Mouse (Mus musculus) 3134 (cell line): ENCODE data around the gene Myrf.

Experiments used
- DNase-seq: peaks from one replicate; pipeline ENCODE4 v3.0.0-alpha.2; 2011; ENCODE audit warnings: low spot score; ENCODE audit not compliant: insufficient read length; ENCODE audit errors: extremely low read depth

Myrf gene

DNA sequence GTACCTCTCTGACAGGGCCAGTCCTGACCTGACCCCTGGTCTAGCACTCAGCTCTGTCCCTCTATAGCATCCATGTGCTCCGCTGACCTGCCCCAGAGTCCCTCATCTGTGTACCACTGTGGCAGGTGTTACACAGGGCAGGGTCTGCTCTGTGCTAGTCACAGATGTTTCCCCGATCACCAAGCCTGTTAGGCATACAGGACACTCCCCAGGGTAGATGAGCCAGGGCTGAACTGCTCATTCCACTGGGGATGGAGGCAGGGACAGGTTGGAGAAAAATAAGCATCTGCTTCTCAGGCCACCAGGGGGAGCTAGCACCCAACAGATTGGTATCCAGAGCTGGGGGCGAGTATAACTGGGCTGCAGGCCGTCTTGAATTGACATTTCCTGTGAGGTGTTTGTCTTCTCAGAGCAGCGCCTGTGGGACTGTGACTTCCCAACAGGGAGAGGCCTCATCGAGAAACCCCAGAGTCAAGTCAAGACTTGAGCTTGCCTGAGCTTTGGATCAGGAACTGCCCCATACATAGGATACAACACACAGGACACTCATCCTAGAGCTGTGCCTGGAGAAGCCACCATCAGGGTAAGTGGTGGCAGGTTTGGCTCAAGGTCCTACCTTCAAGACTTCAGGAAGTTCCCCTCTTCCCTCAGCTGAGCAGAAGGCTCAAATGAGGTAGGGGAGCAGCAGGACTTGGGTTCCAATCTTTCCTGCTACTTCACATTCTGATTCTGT, 17.9 kb upstream of the Myrf start:
- no peak for DNase-seq

GRCm38 (mm10) chr19:10248128-10248527, 7.6 kb upstream of the Myrf start:
- DNase-seq: no peak

GRCm38 (mm10) chr19:10247165-10247564, 6.6 kb upstream of the Myrf start:
- no peak for DNase-seq

- no peak for DNase-seq
These were observed 3.6 kb upstream of the Myrf start for GRCm38 (mm10) chr19:10244183-10244582.

DNA sequence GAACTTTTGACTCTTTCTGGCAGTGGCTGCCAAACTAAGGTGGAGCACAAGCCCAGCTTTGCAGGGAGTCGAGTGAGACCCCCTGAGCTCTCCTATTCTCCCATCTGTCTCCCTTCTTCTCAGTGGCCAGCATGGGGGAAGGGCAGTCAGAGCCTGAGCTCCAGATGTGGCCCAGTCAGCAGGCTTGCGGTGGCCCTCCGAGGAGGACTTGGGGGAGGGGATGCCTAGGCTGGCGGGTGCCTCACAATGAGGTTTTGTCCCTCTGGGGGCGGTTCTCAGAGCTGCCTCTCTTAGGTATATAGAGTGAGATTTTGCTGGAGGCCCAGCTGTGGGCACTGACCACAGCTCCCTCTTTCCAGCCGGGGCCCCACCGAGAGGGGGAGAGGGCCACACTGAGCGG, 2.4 kb upstream of the Myrf start:
- DNase-seq: no peak

GRCm38 (mm10) chr19:10239975-10240653, 434 bp downstream of the Myrf start:
- no peak for DNase-seq

DNA sequence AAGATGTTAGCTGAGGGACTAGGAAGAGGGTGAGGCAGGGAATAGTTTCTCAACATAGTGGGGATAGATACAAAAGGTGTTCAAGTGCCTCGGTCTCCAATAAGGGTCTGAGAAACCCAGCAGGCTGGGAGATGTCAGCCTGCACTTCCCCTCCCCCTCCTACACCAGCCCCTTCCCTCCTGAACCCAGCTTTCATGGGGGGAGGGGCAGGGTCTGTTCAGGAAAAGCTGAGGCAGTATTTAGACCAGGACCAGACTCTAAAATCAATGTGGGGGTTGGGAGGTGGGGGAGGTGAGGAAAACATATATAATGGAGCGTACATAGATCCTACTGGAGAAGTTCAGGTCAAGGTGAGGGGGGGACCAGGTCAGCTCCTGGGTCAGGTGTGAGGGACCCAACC, 1.1 kb downstream of the Myrf start:
- no peak for DNase-seq

DNA sequence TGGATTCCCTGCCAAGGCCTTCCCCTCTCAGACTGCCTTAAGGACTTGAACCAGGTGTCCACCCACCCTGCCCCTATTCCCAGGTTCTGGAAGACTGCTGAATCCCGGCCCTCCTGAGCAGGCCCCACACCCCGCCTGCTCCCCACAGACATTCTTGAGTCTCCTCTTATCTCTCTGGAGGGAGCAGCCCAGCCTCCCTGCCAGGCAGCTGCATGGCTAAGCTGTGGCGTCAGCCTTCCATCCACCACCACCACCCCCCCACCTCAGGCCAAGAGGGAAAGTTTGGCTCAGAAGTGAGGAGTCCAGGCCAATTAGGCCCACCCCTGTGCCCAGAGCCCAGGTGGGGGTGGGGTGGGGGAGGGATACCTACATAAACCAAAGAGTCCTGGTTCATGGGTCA, 2.1 kb downstream of the Myrf start:
- DNase-seq: peak; percentile 38

DNA sequence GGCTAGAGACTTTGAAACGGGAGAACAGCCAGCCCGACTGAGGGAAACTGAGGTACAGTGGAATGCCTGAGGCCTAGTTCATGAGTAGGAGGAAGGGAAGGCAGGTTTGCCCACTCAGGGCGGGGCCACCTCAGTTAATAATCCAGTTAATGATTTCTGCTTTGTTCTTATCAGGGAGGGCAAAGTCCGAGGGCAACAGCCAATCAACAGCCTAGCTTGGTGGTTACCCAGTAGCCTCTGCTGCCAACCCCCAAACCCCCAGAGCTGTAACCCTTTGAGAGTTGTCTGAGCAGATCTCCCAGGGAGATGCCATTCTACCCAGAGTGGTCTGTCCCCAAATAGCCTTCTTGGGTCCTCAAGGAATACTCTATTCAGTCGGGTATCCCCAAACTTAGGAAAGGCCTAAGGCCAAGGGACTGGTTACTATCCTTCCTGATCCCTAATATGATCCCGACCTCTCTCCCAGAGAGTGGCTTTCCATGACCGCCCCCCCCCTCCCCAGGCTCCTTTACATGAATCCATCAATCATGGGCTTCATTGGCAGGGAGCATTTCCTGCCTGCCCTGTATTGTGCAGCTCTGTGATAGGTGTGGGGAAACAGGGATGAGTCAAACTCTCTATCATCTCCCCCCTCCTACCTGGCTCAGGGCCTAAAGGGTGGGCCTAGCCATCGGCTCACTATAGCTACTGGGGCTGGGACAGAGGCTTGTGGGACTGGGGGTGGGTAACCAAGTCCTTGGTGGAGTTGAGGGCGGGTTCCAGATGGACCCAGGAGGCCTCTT, 4.6 kb downstream of the Myrf start:
- no peak for DNase-seq

GRCm38 (mm10) chr19:10232327-10233017, 8.1 kb downstream of the Myrf start:
- no peak for DNase-seq

GRCm38 (mm10) chr19:10231871-10232270, 8.7 kb downstream of the Myrf start:
- no peak for DNase-seq

- DNase-seq: no peak
These were observed 9.5 kb downstream of the Myrf start for GRCm38 (mm10) chr19:10231016-10231415.

DNA sequence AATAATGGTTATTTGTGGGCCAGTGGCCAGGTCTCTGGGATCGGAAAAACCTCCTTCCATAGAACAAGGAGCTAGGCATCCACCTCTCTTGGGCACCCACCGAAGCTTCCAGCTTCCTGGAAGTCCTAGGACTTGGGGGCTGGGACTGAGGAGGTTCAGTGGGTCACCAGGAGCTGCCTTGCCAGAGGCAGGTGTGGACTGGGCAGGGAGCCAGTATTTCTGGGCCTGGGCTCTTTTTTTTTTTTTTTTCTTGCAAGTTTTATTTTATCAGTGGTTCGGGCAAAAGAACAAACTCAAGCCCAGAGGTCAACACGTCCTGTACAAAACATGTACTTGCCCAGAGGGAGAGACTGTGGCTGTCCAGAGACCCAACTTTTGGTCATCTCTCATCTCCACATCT, 14.8 kb downstream of the Myrf start:
- no peak for DNase-seq

GRCm38 (mm10) chr19:10224637-10225453, 15.7 kb downstream of the Myrf start:
- no peak for DNase-seq

DNA sequence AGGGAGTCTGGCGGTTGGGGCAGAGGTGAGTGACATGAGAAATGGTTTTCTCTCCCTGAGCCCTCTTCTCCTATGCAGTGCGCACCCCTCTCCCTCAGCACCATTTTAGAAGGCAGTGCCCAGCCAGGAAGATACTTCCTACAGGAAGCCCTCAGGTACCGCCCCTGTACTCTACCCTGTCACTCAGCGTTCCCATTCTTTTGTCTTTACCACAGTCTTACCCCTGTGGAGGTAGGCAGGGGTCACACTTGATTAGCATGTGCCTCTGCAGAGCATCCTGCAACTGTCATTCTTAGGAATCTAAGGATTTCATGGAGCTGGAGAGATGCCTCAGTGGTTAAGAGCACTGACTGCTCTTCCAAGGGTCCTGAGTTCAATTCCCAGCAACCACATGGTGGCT, 17.0 kb downstream of the Myrf start:
- DNase-seq: no peak

- DNase-seq: no peak
These were observed 17.9 kb downstream of the Myrf start for GRCm38 (mm10) chr19:10222656-10223055.

- DNase-seq: no peak
These were observed 19.0 kb downstream of the Myrf start for GRCm38 (mm10) chr19:10221585-10221984.

DNA sequence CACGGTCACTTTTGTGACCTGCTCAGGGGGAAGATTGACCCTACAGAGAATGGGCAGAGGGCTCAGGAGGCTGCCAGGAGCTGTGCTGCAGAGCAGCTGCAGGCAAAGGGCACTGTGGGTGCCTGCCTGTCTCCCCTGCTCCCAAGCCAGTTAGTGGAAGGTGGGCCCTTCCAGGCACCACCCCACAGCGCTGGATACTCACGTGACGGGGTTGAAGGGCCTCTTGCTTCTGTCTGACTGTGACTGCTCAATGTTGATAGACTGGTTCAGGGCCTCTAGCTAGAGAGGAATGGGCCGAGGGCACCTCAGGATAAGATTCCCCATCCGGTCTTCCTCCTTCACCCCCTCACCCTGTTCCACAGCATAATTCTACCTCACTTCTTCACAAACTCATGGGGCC, 21.0 kb downstream of the Myrf start:
- no peak for DNase-seq

GRCm38 (mm10) chr19:10219108-10219507, 21.4 kb downstream of the Myrf start:
- no peak for DNase-seq

- DNase-seq: no peak
These were observed 24.4 kb downstream of the Myrf start for GRCm38 (mm10) chr19:10216101-10216500.
